Mouse (Mus musculus) ES-E14 (cell line): ENCODE measurements around the gene Itsn1. TPM values are rescaled to one million over a fixed set of nuclear protein-coding genes. Genes with fewer than 3 reads are reported as not detected.

Experiments
- DNase-seq: peaks from one replicate; pipeline ENCODE4 v3.0.0-alpha.2; 2013; ENCODE audit warnings: low read depth, low spot score
- H3K27ac ChIP-seq: 2 replicates; pipeline ENCODE4 v1.5.1; 2012; ENCODE audit warnings: low read depth, mild to moderate bottlenecking, low read length, moderate library complexity, mixed read lengths; ENCODE audit not compliant: poor library complexity, insufficient read depth, severe bottlenecking
- H3K36me3 ChIP-seq: 2 replicates; pipeline ENCODE4 v1.6.1; 2012; ENCODE audit warnings: mild to moderate bottlenecking, low read length, moderate library complexity, mixed read lengths; ENCODE audit not compliant: control insufficient read depth, poor library complexity, insufficient read depth, severe bottlenecking
- H3K4me1 ChIP-seq, 2 experiments: fragments of 150-350 bp in 1 of 2; sonication (generic) in 1 of 2; 2 replicates each; pipeline ENCODE4 v1.6.1; 2012; ENCODE audit warnings: low read length in 2 of 2, mild to moderate bottlenecking in 1 of 2, mixed read lengths in 1 of 2; ENCODE audit not compliant: control insufficient read depth in 2 of 2, insufficient read depth in 2 of 2, poor library complexity in 1 of 2
- H3K4me3 ChIP-seq, 2 experiments: fragments of 150-350 bp in 1 of 2; sonication (generic) in 1 of 2; 2 replicates each; pipeline ENCODE4 v1.5.1; 2012; ENCODE audit warnings: low read length in 2 of 2, low read depth in 1 of 2, mild to moderate bottlenecking in 1 of 2, mixed read lengths in 1 of 2; ENCODE audit not compliant: insufficient read depth in 1 of 2, poor library complexity in 1 of 2, severe bottlenecking in 1 of 2
- H3K9ac ChIP-seq: 2 replicates; pipeline ENCODE4 v1.6.1; 2012; ENCODE audit warnings: low read depth, mild to moderate bottlenecking, low read length, mixed read lengths; ENCODE audit not compliant: poor library complexity, insufficient read depth, severe bottlenecking
- H3K9me3 ChIP-seq: fragments of 150-350 bp; sonication (generic); 2 replicates; pipeline ENCODE4 v1.6.1; 2012; ENCODE audit warnings: low read depth, mild to moderate bottlenecking, low read length; ENCODE audit not compliant: control insufficient read depth, insufficient read depth
- CHD2 ChIP-seq: IDR thresholded peaks from 2 replicates; pipeline ENCODE4 v1.6.1; 2014; ENCODE audit warnings: mild to moderate bottlenecking, low read depth, low read length, inconsistent platforms
- HCFC1 ChIP-seq: IDR thresholded peaks from 2 replicates; pipeline ENCODE4 v1.6.1; 2012; ENCODE audit warnings: low read length, inconsistent platforms, borderline replicate concordance; ENCODE audit not compliant: insufficient read depth
- MAFK ChIP-seq: IDR thresholded peaks from 2 replicates; pipeline ENCODE4 v1.6.1; 2014; ENCODE audit warnings: mild to moderate bottlenecking, low read depth, low read length, inconsistent platforms; ENCODE audit not compliant: insufficient read depth
- ZC3H11A ChIP-seq: IDR thresholded peaks from 2 replicates; pipeline ENCODE4 v1.6.1; 2012; ENCODE audit warnings: low read depth, mild to moderate bottlenecking, inconsistent platforms, low read length, borderline replicate concordance
- ZNF384 ChIP-seq: IDR thresholded peaks from 2 replicates; pipeline ENCODE4 v1.6.1; 2012; ENCODE audit warnings: low read depth, low read length, inconsistent platforms
- in situ Hi-C, 2 experiments: fragments of 600-800 bp; cut with MboI; formaldehyde crosslinking; loops; one replicate each; pipeline ENCODE4 v1.15.1; 2025; ENCODE audit warnings: low sequenced_read_pairs in 2 of 2, inconsistent platforms in 1 of 2; ENCODE audit not compliant: unreplicated experiment in 2 of 2
- total RNA-seq: library from RNA; depleted of rRNA; stranded (reverse); fragments of 300-350 nt; gene quantifications from 2 replicates; pipeline ENCODE4 v1.2.3, GENCODE M21; 2012

The Itsn1 gene
- total RNA-seq, 1 experiment: 28.6 TPM

DNA sequence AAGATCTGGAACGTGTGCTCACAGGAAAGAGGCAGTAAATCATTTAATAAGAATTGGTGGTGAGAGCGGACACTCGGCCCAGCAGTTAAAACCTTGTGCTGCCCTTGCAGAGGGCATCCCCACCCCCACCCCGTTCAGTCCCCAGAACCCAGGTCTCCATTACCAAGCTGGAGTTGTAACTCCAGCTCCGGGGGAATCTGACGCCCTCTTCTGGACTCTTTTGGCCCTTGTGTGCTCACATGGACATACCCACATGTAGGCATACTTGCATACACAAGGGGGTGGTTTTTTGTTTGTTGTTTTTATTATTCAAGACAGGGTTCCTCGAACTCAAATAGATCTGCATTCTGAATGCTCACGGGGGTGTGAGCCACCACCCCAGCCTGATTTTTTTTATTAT is 206.6 kb downstream of the Itsn1 start:
- H3K9ac ChIP-seq: peak overlapping the region; percentile 15; the same call in 1 of the 2 replicates
- H3K9me3 ChIP-seq: no peaks in the 10 kb centered on the region
- no peaks in the 10 kb centered on the region for H3K36me3 ChIP-seq
- no peak for DNase-seq
- peaks cover 0 to 2% of the 10 kb centered on the region in 2 experiments; a peak in 2 of 4 replicates for H3K4me1 ChIP-seq
- TF ChIP-seq HCFC1: no peak
- TF ChIP-seq ZC3H11A: no peak
- TF ChIP-seq MAFK: no peak
- TF ChIP-seq CHD2: no peak
- peak overlapping the region; percentile 36 to 38; a peak in 3 of 4 replicates for H3K4me3 ChIP-seq
- in situ Hi-C loops: loop anchor here in 1 of 2 experiments (25.0 kb wide), 1 partner anchor 527 kb away; the partner anchor contains the start of gene Rcan1
- no peak overlapping the region for H3K27ac ChIP-seq

DNA sequence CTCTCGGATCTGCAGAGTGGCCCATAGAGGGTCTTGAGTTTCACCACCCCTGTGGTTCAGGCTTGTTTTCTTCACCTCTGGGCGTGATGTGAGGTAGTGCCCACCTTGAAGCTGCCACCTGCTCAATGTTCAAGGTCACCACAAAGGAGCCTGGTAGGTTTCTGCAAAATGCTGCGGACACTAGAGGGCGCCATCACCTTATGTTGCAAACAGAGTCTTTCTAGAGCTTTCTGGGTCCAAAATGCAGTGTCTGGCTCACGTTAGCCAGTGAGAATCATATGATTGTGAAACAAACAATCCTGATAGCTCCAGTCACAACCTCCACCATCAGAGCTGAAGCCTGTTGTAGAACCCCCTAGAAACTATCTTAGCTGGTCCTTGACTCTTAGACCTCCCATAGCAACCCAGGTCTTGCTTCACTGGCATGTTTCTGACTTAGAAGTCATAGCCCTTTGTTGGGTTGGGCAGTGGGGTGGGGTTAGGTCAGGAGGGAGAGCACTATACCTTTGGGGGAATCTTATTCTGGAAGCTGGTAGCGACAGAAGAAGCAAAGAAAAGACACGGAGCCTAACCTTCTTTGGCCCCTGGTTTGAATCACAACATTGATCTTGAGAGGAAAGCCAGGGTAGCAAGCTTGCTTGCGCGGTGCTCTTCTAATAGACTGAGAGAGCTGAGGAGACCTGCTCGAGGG is 207.4 kb downstream of the Itsn1 start:
- no peaks in the 10 kb centered on the region for H3K36me3 ChIP-seq
- DNase-seq: peak; percentile 89
- no peak overlapping the region for H3K9ac ChIP-seq
- H3K27ac ChIP-seq: no peak overlapping the region
- TF ChIP-seq ZC3H11A (peak; percentile 72), MAFK (no peak)
- H3K4me1 ChIP-seq: peaks cover 0 to 2% of the 10 kb centered on the region in 2 experiments; a peak in 2 of 4 replicates
- H3K9me3 ChIP-seq: no peaks in the 10 kb centered on the region
- no peak overlapping the region for H3K4me3 ChIP-seq
- in situ Hi-C loops: loop anchor here in 1 of 2 experiments (25.0 kb wide), 1 partner anchor 526 kb away; the partner anchor contains the start of gene Rcan1

DNA sequence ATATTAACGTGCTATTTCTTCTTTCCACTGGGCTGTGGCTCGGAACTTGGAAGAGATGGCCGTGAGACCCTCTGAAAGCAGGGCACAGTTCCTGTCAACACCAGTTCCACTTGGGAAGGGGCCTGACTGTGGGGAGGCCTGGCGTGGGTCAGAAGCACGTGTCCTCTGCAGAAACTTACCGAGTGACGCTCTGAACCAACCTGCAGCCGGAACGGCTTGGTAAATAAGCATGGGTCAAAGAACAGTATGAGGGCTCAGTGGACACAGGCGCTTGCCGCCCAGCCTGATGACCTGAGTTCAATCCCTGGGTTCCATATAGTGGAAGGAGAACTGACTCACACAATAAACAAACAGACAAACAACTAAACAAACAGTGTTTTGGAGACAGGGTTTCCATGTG is 208.2 kb downstream of the Itsn1 start:
- H3K27ac ChIP-seq: no peak overlapping the region
- no peaks in the 10 kb centered on the region for H3K9me3 ChIP-seq
- H3K9ac ChIP-seq: no peak overlapping the region
- H3K36me3 ChIP-seq: no peaks in the 10 kb centered on the region
- no peak overlapping the region for H3K4me3 ChIP-seq
- TF ChIP-seq CHD2: no peak
- no peak for TF ChIP-seq ZNF384
- in situ Hi-C loops: loop anchor here in 1 of 2 experiments (25.0 kb wide), 1 partner anchor 525 kb away; the partner anchor contains the start of gene Rcan1
- DNase-seq: no peak
- H3K4me1 ChIP-seq: peaks cover 0 to 2% of the 10 kb centered on the region in 2 experiments; a peak in 2 of 4 replicates

DNA sequence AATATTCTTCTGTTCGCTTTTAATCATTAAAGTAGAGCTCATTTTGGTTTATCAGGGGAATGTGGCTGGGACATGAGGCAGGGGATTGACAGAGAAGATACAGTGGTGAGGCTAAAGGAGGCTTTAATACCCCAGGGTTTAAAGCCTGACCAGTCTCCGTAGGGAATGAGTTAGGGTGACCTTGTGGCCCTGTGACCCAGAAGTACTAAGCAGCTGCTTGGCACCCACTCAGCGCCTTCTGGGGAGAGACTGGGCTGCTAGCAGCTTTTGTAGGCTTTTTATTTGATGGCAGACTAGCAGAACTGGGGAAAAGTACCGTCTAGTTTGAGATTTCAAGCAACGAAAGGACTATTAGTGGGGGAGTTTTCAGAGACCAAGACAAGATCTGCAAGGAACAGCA is 209.1 kb downstream of the Itsn1 start:
- in situ Hi-C loops: loop anchor here in 1 of 2 experiments (25.0 kb wide), 1 partner anchor 524 kb away; the partner anchor contains the start of gene Rcan1

More for the DNA sequence above, 209.1 kb downstream of the Itsn1 start:
- H3K36me3 ChIP-seq: no peaks in the 10 kb centered on the region
- H3K9me3 ChIP-seq: no peaks in the 10 kb centered on the region
- H3K4me3 ChIP-seq: no peak overlapping the region
- H3K9ac ChIP-seq: no peak overlapping the region
- no peak for TF ChIP-seq CHD2
- TF ChIP-seq ZC3H11A: no peak
- TF ChIP-seq ZNF384: no peak
- no peak for TF ChIP-seq HCFC1
- TF ChIP-seq MAFK: no peak
- DNase-seq: no peak
- H3K27ac ChIP-seq: no peak overlapping the region
- H3K4me1 ChIP-seq: no peaks in the 10 kb centered on the region; a peak in 1 of 4 replicates
